Mouse (Mus musculus) intestine, embryonic 14.5 days (tissue): ENCODE measurements around the gene Fkbp5. TPM values are rescaled to one million over a fixed set of nuclear protein-coding genes. Genes with fewer than 3 reads are reported as not detected.
"Not testable (repeated sequence)": the region's sequence is repeated elsewhere in the genome, so short reads cannot be mapped to it uniquely, and the experiment has no call there.

Source experiments
- ATAC-seq: fragments of 200-750 bp; cut with Nextera tagmentation; replicated peaks from 2 replicates; pipeline ENCODE4 v1.8.0; 2017; ENCODE audit warnings: low read depth, moderate number of reproducible peaks, moderate TSS enrichment, moderate library complexity; ENCODE audit not compliant: low FRiP score, low TSS enrichment
- DNase-seq: peaks from one replicate; pipeline ENCODE4 v3.0.0-alpha.2; 2018; ENCODE audit warnings: low spot score
- H3K27ac ChIP-seq: fragments of 300-500 bp; sonication (generic); 2 replicates; pipeline ENCODE4 v1.5.1; 2014; ENCODE audit warnings: low read depth, mild to moderate bottlenecking, control low read depth
- H3K27me3 ChIP-seq: fragments of 300-500 bp; sonication (generic); replicated peaks from 2 replicates; pipeline ENCODE4 v1.6.1; 2014; ENCODE audit warnings: low read length, control low read depth; ENCODE audit not compliant: control insufficient read depth, insufficient read depth
- H3K36me3 ChIP-seq: fragments of 300-500 bp; sonication (generic); 2 replicates; pipeline ENCODE4 v1.6.1; 2014; ENCODE audit warnings: low read length, control low read depth; ENCODE audit not compliant: control insufficient read depth, insufficient read depth
- H3K4me1 ChIP-seq: fragments of 300-500 bp; sonication (generic); replicated peaks from 2 replicates; pipeline ENCODE4 v1.6.1; 2014; ENCODE audit warnings: low read length, control low read depth, mixed read lengths; ENCODE audit not compliant: control insufficient read depth, insufficient read depth
- H3K4me2 ChIP-seq: fragments of 300-500 bp; sonication (generic); 2 replicates; pipeline ENCODE4 v1.6.1; 2014; ENCODE audit warnings: low read length
- H3K4me3 ChIP-seq: fragments of 300-500 bp; sonication (generic); 2 replicates; pipeline ENCODE4 v1.5.1; 2014; ENCODE audit warnings: low read depth, low read length, control low read depth, mixed read lengths
- H3K9ac ChIP-seq: fragments of 300-500 bp; sonication (generic); 2 replicates; pipeline ENCODE4 v1.6.1; 2014; ENCODE audit warnings: mild to moderate bottlenecking, low read length
- H3K9me3 ChIP-seq: fragments of 300-500 bp; sonication (generic); 2 replicates; pipeline ENCODE4 v1.6.1; 2016; ENCODE audit warnings: low read length, control low read depth; ENCODE audit not compliant: control insufficient read depth
- WGBS: fragments of 180-500 bp; shearing (Covaris S2); extraction: QIAGEN DNeasy Blood & Tissue Kit; methylation state at CpG from one replicate; pipeline ENCODE4 v1.1.7; 2014; 5-methylcytosine and 5-hydroxymethylcytosine counted together
- polyA plus RNA-seq: library from polyadenylated mRNA; unstranded; fragments of >200 nt; fragmentation: Nextera tagmentation; extraction: Ambion mirVana; gene quantifications from 2 replicates; pipeline ENCODE4 v1.2.1, GENCODE M21; 2014

The Fkbp5 gene
- polyA plus RNA-seq, 1 experiment from 2014 or later: 8.7 TPM

DNA sequence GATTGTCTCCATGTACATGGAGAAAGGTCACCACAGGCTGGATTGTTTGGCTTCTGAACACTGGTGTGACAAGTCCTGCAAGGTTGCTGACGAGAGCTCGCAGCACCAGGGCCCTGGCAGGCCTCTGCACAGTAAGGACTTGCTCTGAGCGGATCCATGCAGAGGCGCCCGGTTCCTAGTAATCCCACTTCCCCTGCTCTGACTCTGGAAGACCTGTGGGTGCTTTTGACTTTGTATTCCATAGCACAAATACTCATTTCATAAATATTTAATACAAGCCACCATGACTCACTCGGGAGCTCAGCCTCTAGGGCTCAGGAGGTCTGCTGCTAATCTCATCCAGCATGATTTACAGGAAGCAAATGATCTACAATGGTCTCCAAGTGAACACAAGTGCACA lies 97.7 kb downstream of the Fkbp5 start:
- Histone ChIP-seq H3K27me3 (no peaks in the 10 kb centered on the region), H3K27ac (no peak overlapping the region), H3K9me3 (no peaks in the 10 kb centered on the region), H3K36me3 (no peaks in the 10 kb centered on the region), H3K9ac (no peak overlapping the region), H3K4me2 (no peak overlapping the region), H3K4me1 (peaks cover 7% of the 10 kb centered on the region; the same call in 1 of the 2 replicates), H3K4me3 (no peak overlapping the region)
- ATAC-seq (no peak), DNase-seq (peak; percentile 58)
- 62% methylated on average over 6 of the region's 6 CpGs for WGBS

DNA sequence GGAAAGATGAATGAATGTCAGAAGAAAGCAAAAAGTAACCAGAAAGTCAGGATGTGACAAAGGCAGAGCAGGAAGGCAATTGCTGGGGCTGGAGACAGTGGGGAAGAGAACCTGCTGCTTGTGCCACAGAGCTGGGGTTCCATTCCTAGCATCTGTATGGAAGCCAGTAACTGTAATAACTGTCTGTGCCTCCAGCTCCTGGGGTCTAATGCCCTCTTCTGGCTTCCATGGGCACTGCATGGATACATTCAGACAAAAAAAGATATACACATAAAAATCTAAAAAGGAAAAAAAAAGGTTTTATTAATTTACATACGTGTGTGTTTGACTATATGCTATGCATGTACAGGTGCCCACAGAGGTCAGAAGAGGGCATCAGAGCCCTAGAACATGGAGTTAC lies 98.4 kb downstream of the Fkbp5 start:
- no peaks in the 10 kb centered on the region for H3K36me3 ChIP-seq
- H3K4me3 ChIP-seq: no peak overlapping the region
- H3K27ac ChIP-seq: no peak overlapping the region
- no peaks in the 10 kb centered on the region for H3K27me3 ChIP-seq
- H3K9me3 ChIP-seq: no peaks in the 10 kb centered on the region
- 84% methylated on average over 1 of the region's 1 CpGs for whole genome bisulfite sequencing
- peaks cover 7% of the 10 kb centered on the region; the same call in 1 of the 2 replicates for H3K4me1 ChIP-seq
- H3K9ac ChIP-seq: no peak overlapping the region
- no peak overlapping the region for H3K4me2 ChIP-seq
- ATAC-seq (no peak), DNase-seq (no peak)

DNA sequence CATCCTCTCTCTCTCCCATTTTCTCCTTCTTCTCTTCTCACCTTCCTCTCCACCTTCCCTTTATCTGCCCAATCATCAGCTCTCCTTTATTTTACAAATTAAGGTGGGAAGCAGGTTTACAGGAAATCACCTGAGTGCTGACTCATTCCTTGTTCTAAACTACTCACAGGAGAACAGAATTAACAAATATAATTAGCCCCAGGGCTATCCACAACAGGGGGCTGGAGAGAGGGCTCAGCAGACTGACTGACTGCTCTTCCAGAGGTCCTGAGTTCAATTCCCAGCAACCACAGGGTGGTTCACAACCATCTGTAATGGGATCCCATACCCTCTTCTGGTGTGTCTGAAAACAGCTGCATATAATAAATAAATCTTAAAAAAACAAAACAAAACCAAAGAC lies 98.8 kb downstream of the Fkbp5 start:
- H3K36me3 ChIP-seq, H3K4me1 ChIP-seq, H3K4me2 ChIP-seq, H3K9ac ChIP-seq, DNase-seq, H3K9me3 ChIP-seq, ATAC-seq, H3K4me3 ChIP-seq, H3K27ac ChIP-seq, H3K27me3 ChIP-seq: not testable (repeated sequence)

DNA sequence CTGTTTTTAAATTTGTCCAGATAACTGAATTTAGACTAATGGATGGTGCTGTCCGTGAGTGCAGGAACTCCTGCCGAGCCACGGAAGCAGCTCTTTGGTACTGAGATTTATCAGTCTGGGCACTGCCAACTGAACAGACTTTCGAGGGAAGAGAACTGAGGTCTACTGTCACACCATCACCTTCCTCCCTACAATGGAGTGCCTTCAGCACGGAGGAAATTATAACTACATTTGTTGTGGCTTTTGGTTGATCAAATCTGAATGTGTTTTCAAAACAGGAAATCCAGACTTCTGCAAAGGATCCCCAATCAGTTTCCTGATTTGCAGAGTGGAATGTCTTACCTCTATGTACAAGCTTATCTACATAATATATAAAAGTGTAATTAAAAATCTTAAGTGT lies 99.6 kb downstream of the Fkbp5 start:
- H3K4me3 ChIP-seq: no peak overlapping the region
- DNase-seq (no peak), ATAC-seq (no peak)
- no peaks in the 10 kb centered on the region for H3K27me3 ChIP-seq
- H3K4me1 ChIP-seq: peaks cover 7% of the 10 kb centered on the region; the same call in 1 of the 2 replicates
- H3K9ac ChIP-seq: no peak overlapping the region
- H3K27ac ChIP-seq: no peak overlapping the region
- no peaks in the 10 kb centered on the region for H3K36me3 ChIP-seq
- no peaks in the 10 kb centered on the region for H3K9me3 ChIP-seq
- 88% methylated on average over 5 of the region's 5 CpGs for WGBS
- no peak overlapping the region for H3K4me2 ChIP-seq

DNA sequence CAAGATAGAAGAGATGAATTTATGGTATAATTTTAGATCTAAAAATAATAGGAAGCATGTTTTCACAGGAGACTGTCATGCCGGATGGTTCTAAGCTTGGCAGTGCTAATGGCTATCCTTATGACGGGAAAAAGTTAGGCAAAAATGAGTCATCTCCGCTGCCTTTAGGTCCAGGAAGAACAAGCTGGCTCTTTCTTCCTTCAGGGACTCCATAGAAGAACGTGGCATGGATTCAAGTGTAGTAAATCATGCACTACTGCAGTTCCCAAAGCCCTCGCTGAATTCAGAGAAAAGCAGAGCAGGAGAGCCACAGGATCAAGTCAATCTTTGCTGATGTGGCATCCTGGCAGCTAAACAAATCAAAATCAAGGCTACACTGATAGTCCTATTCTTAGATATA lies 102.1 kb downstream of the Fkbp5 start:
- no peak overlapping the region for H3K4me2 ChIP-seq
- ATAC-seq (no peak), DNase-seq (no peak)
- H3K27me3 ChIP-seq: no peaks in the 10 kb centered on the region
- no peaks in the 10 kb centered on the region for H3K9me3 ChIP-seq
- no peak overlapping the region for H3K4me3 ChIP-seq
- H3K9ac ChIP-seq: no peak overlapping the region
- H3K36me3 ChIP-seq: 0 out of 2 replicates have a peak, but pooled peaks cover 3% of the 10 kb centered on the region
- no peak overlapping the region for H3K27ac ChIP-seq
- H3K4me1 ChIP-seq: peaks cover 3% of the 10 kb centered on the region; the same call in 1 of the 2 replicates
- 77% methylated on average over 5 of the region's 5 CpGs for WGBS

DNA sequence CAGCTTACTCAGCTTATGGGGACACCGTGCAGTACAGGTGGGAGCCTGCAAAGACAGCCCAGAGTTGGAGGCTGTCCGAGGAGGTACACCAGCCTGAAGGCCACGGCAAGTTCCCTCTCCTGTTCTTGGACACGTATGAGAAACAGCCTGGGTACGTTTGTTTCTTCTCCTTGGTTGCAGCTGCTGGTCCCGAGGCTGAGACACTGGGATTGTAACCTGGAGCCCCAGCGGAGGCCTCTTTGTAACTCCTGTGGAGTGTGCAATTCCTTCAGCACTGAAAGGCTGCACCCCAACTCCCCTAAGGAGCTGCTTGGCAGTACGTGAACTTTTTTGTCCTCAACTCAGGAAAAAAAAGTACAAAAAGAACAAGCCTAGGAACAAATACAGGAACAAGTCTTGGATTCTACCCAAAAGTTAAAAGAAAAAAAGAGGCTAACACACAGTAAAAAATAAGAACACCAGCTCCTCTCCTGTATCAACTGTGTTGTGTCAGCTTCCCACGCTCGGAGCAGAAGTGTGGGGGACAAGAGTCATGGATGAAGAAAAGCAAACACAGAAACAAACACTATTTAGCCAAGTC lies 105.9 kb downstream of the Fkbp5 start:
- Histone ChIP-seq H3K9me3 (no peaks in the 10 kb centered on the region), H3K4me1 (0 out of 2 replicates have a peak, but pooled peaks cover 5% of the 10 kb centered on the region), H3K4me2 (no peak overlapping the region), H3K27ac (no peak overlapping the region), H3K27me3 (no peaks in the 10 kb centered on the region), H3K9ac (no peak overlapping the region), H3K36me3 (peaks cover 10% of the 10 kb centered on the region; the same call in 1 of the 2 replicates), H3K4me3 (no peak overlapping the region)
- ATAC-seq: no peak
- no peak for DNase-seq
- 83% methylated on average over 10 of the region's 10 CpGs for WGBS

DNA sequence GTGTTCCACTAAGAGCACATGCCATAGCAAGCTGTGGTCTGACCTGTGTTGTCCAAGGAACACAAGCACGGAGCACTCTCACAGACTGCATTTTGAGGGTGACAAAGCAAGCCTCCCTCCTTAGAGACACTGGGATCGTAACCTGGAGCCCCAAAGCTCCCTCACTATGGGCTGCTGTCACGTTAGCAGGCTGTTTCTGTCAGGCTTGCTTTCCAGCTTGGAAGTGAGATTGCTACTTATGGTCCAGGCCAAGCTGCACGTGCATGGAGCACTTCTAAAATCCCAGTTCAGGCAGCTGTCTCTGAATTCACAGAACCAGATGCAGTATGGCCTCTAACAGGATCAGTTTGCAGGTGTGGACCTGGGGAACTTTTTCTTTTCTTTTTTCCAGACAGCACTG lies 106.6 kb downstream of the Fkbp5 start:
- Histone ChIP-seq H3K9me3 (no peaks in the 10 kb centered on the region), H3K27me3 (no peaks in the 10 kb centered on the region), H3K4me3 (no peak overlapping the region), H3K27ac (no peak overlapping the region), H3K4me1 (0 out of 2 replicates have a peak, but pooled peaks cover 5% of the 10 kb centered on the region), H3K9ac (no peak overlapping the region), H3K36me3 (peaks cover 16% of the 10 kb centered on the region), H3K4me2 (no peak overlapping the region)
- 84% methylated on average over 4 of the region's 4 CpGs for WGBS
- DNase-seq (no peak), ATAC-seq (no peak)

DNA sequence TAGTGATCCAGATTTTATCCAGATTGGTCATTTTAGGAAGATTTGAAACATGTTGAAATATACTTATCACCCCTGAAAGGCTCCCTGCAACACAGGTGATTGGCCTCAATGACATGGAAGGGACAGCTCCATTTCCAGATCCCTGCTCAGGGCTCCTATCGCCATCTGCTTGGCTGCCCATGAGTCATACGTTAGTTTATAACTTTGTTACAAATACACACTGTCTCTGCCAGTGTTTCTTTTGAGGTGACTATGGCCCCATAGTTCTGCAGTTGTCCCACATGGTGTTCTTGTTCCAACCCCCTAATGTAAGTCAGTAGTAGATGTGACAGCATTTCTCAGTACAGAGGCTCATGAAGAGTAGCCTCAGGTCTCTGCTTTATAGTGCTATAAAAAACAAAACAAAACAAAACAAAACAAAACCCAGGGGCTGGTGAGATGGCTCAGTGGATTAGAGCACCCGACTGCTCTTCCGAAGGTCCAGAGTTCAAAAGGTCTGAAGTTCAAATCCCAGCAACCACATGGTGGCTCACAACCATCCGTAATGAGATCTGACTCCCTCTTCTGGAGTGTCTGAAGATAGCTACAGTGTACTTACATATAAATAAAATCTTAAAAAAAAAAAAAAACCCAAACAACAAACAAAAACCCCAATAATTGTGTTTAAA lies 108.9 kb downstream of the Fkbp5 start:
- H3K4me2 ChIP-seq: no peak overlapping the region
- 62% methylated on average over 5 of the region's 5 CpGs for WGBS
- ATAC-seq (no peak), DNase-seq (no peak)
- H3K9me3 ChIP-seq: no peaks in the 10 kb centered on the region
- H3K27ac ChIP-seq: no peak overlapping the region
- H3K4me1 ChIP-seq: 0 out of 2 replicates have a peak, but pooled peaks cover 5% of the 10 kb centered on the region
- no peak overlapping the region for H3K9ac ChIP-seq
- H3K4me3 ChIP-seq: no peak overlapping the region
- peaks cover 21% of the 10 kb centered on the region for H3K36me3 ChIP-seq
- no peaks in the 10 kb centered on the region for H3K27me3 ChIP-seq
